ENCODE assay signal across 16 mouse cellular contexts in genomic region chr2:174112931-174113330, GRCm38 (mm10). TPM values are rescaled to one million over a fixed set of nuclear protein-coding genes. Genes with fewer than 3 reads are reported as not detected.
DNase-seq lines count a peak whose midpoint lies in the region; ATAC-seq and TF ChIP-seq lines count a peak whose summit lies in the region.
"Had no signal": no experiment of that assay in that cellular context is flagged by ENCODE, and none has a peak within 500 bp of the region (broad histone marks: within the 10 kb centered on the region; RNA-seq: fewer than 3 reads in every experiment).

No protein-coding gene starts in this region.

- H3K4me2 ChIP-seq in hindbrain, embryonic 16.5 days (ENCODE audit: low read length): no peak overlapping the region
- no peak overlapping the region for H3K4me2 ChIP-seq in hindbrain, postnatal 0 days (ENCODE audit: low read depth, low read length)
- H3K4me2 ChIP-seq in kidney, postnatal 0 days (ENCODE audit: low read length): no peak overlapping the region
- no peak overlapping the region for H3K4me2 ChIP-seq in midbrain, embryonic 11.5 days
- no peak overlapping the region for H3K4me2 ChIP-seq in midbrain, embryonic 13.5 days (replicated peaks)
- H3K4me2 ChIP-seq: embryonic facial prominence, embryonic 12.5 days; forebrain, embryonic 15.5 days; hindbrain, embryonic 15.5 days had no signal

- H3K36me3 ChIP-seq in hindbrain, embryonic 16.5 days (ENCODE audit: control insufficient read depth, insufficient read depth, low read length): no peaks in the 10 kb centered on the region
- H3K36me3 ChIP-seq in hindbrain, postnatal 0 days (ENCODE audit: insufficient read depth, low read length): no peaks in the 10 kb centered on the region
- H3K36me3 ChIP-seq in kidney, postnatal 0 days (ENCODE audit: insufficient read depth, low read length): peaks cover 34% of the 10 kb centered on the region; the same call in 1 of the 2 replicates
- H3K36me3 ChIP-seq in kidney, adult 2 months (ENCODE audit: control insufficient read depth, insufficient read depth, low read length): 0 out of 2 replicates have a peak, but pooled peaks cover 1% of the 10 kb centered on the region
- H3K36me3 ChIP-seq in midbrain, embryonic 11.5 days (ENCODE audit: control insufficient read depth, insufficient read depth, low read length): no peaks in the 10 kb centered on the region
- H3K36me3 ChIP-seq in midbrain, embryonic 13.5 days: peaks cover 13% of the 10 kb centered on the region; the same call in 1 of the 2 replicates
- H3K36me3 ChIP-seq: forebrain, embryonic 15.5 days; hindbrain, embryonic 15.5 days had no signal

- TF ChIP-seq CTCF in hindbrain, postnatal 0 days (IDR thresholded peaks at IDR 0.05; ENCODE audit: low read depth): no peak
- TF ChIP-seq CTCF in kidney, postnatal 0 days (IDR thresholded peaks at IDR 0.05; ENCODE audit: low read depth): no peak
- TF ChIP-seq CTCF in kidney, adult 2 months (conservative IDR thresholded peaks at IDR 0.05; ENCODE audit: insufficient read depth, insufficient read length, low read depth, low read length): no peak

- no peak for DNase-seq in hindbrain, postnatal 0 days (ENCODE audit: low spot score)
- peak; percentile 79 for DNase-seq in kidney, postnatal 0 days (ENCODE audit: low spot score)
- DNase-seq in kidney, adult 2 months: no peak
- peak; percentile 61 for DNase-seq in midbrain, embryonic 11.5 days (ENCODE audit: low spot score, missing footprints)
- DNase-seq: adrenal gland, adult 8-10 months; adrenal gland, postnatal 36 days; cerebellum, adult 2 months; cerebellum, postnatal 10 days; gastrocnemius, postnatal 36 days; heart, adult 11 months; heart, postnatal 14 days had no signal

- peak overlapping the region; percentile 4; the same call in 1 of the 2 replicates for H3K9ac ChIP-seq in hindbrain, embryonic 16.5 days (ENCODE audit: low read depth, low read length)
- no peak overlapping the region for H3K9ac ChIP-seq in hindbrain, postnatal 0 days (replicated peaks; ENCODE audit: low read length)
- no peak overlapping the region for H3K9ac ChIP-seq in kidney, postnatal 0 days (ENCODE audit: low read depth, low read length)
- H3K9ac ChIP-seq in midbrain, embryonic 11.5 days (ENCODE audit: low read length): no peak overlapping the region
- no peak overlapping the region for H3K9ac ChIP-seq in midbrain, embryonic 13.5 days (replicated peaks)
- H3K9ac ChIP-seq: embryonic facial prominence, embryonic 12.5 days; forebrain, embryonic 15.5 days; hindbrain, embryonic 15.5 days had no signal

- 85% methylated on average over 18 of the region's 18 CpGs for WGBS in hindbrain, embryonic 16.5 days
- 79% methylated on average over 18 of the region's 18 CpGs for WGBS in hindbrain, postnatal 0 days
- WGBS in kidney, postnatal 0 days: 31% methylated on average over 18 of the region's 18 CpGs
- 72% methylated on average over 18 of the region's 18 CpGs for WGBS in kidney, adult 2 months
- WGBS in midbrain, embryonic 11.5 days: 88% methylated on average over 18 of the region's 18 CpGs
- WGBS in midbrain, embryonic 13.5 days: 90% methylated on average over 18 of the region's 18 CpGs

- TF ChIP-seq POLR2A in kidney, adult 2 months (IDR thresholded peaks at IDR 0.05; ENCODE audit: low read depth, low read length): no peak

- H3K27me3 ChIP-seq in hindbrain, embryonic 16.5 days (replicated peaks; ENCODE audit: control insufficient read depth, insufficient read depth, low read length): no peaks in the 10 kb centered on the region
- H3K27me3 ChIP-seq in hindbrain, postnatal 0 days (ENCODE audit: insufficient read depth, low read length): no peaks in the 10 kb centered on the region
- no peaks in the 10 kb centered on the region for H3K27me3 ChIP-seq in kidney, postnatal 0 days (ENCODE audit: insufficient read depth, low read length)
- no peaks in the 10 kb centered on the region for H3K27me3 ChIP-seq in kidney, adult 2 months (replicated peaks; ENCODE audit: control insufficient read depth, insufficient read depth, low read length)
- no peaks in the 10 kb centered on the region for H3K27me3 ChIP-seq in midbrain, embryonic 11.5 days (ENCODE audit: control insufficient read depth, insufficient read depth, low read length)
- H3K27me3 ChIP-seq in midbrain, embryonic 13.5 days: no peaks in the 10 kb centered on the region
- H3K27me3 ChIP-seq: embryonic facial prominence, embryonic 12.5 days; forebrain, embryonic 15.5 days; hindbrain, embryonic 15.5 days had no signal

- no peaks in the 10 kb centered on the region for H3K9me3 ChIP-seq in hindbrain, embryonic 16.5 days (ENCODE audit: control insufficient read depth, low read length)
- H3K9me3 ChIP-seq in hindbrain, postnatal 0 days (ENCODE audit: low read length): no peaks in the 10 kb centered on the region
- H3K9me3 ChIP-seq in kidney, postnatal 0 days (replicated peaks; ENCODE audit: low read length): no peaks in the 10 kb centered on the region
- no peaks in the 10 kb centered on the region for H3K9me3 ChIP-seq in midbrain, embryonic 11.5 days (ENCODE audit: control insufficient read depth, low read length)
- H3K9me3 ChIP-seq in midbrain, embryonic 13.5 days: no peaks in the 10 kb centered on the region
- H3K9me3 ChIP-seq: embryonic facial prominence, embryonic 12.5 days; forebrain, embryonic 15.5 days; hindbrain, embryonic 15.5 days had no signal

- H3K4me3 ChIP-seq in hindbrain, embryonic 16.5 days (ENCODE audit: low read length): no peak overlapping the region
- no peak overlapping the region for H3K4me3 ChIP-seq in hindbrain, postnatal 0 days (ENCODE audit: low read length)
- H3K4me3 ChIP-seq in kidney, postnatal 0 days (replicated peaks; ENCODE audit: low read depth, low read length): no peak overlapping the region
- H3K4me3 ChIP-seq in kidney, adult 2 months (ENCODE audit: insufficient read depth, low read depth, low read length): no peak overlapping the region
- no peak overlapping the region for H3K4me3 ChIP-seq in midbrain, embryonic 11.5 days (ENCODE audit: low read depth, low read length)
- H3K4me3 ChIP-seq in midbrain, embryonic 13.5 days (replicated peaks): no peak overlapping the region
- H3K4me3 ChIP-seq: embryonic facial prominence, embryonic 12.5 days; forebrain, embryonic 15.5 days; hindbrain, embryonic 15.5 days had no signal

- H3K27ac ChIP-seq in hindbrain, embryonic 16.5 days (ENCODE audit: low read depth, low read length): no peak overlapping the region
- H3K27ac ChIP-seq in hindbrain, postnatal 0 days: no peak overlapping the region
- H3K27ac ChIP-seq in kidney, postnatal 0 days: no peak overlapping the region
- H3K27ac ChIP-seq in kidney, adult 2 months (ENCODE audit: insufficient read depth, low read depth, low read length): no peak overlapping the region
- H3K27ac ChIP-seq in midbrain, embryonic 11.5 days (ENCODE audit: low read depth, low read length): no peak overlapping the region
- H3K27ac ChIP-seq in midbrain, embryonic 13.5 days: no peak overlapping the region
- H3K27ac ChIP-seq: embryonic facial prominence, embryonic 12.5 days; forebrain, embryonic 15.5 days; hindbrain, embryonic 15.5 days had no signal

- ATAC-seq in hindbrain, embryonic 16.5 days: no peak
- no peak for ATAC-seq in hindbrain, postnatal 0 days
- peak; percentile 31; the same call in 1 of the 2 replicates for ATAC-seq in kidney, postnatal 0 days (replicated peaks; ENCODE audit: low FRiP score, low read depth)
- no peak for ATAC-seq in midbrain, embryonic 11.5 days (ENCODE audit: low FRiP score)
- no peak for ATAC-seq in midbrain, embryonic 13.5 days
- ATAC-seq: forebrain, embryonic 15.5 days had no signal

- peaks cover 6% of the 10 kb centered on the region; the same call in 1 of the 2 replicates for H3K4me1 ChIP-seq in hindbrain, embryonic 16.5 days (ENCODE audit: control insufficient read depth, insufficient read depth, low read depth, low read length)
- H3K4me1 ChIP-seq in hindbrain, postnatal 0 days (ENCODE audit: insufficient read depth, low read length): no peaks in the 10 kb centered on the region
- H3K4me1 ChIP-seq in kidney, postnatal 0 days (replicated peaks; ENCODE audit: insufficient read depth, low read length): peaks cover 12% of the 10 kb centered on the region
- no peaks in the 10 kb centered on the region; the same call in 1 of the 2 replicates for H3K4me1 ChIP-seq in kidney, adult 2 months (ENCODE audit: control insufficient read depth, insufficient read depth, low read length)
- H3K4me1 ChIP-seq in midbrain, embryonic 11.5 days (ENCODE audit: control insufficient read depth, insufficient read depth, low read length): peaks cover 10% of the 10 kb centered on the region
- H3K4me1 ChIP-seq in midbrain, embryonic 13.5 days (replicated peaks): peaks cover 11% of the 10 kb centered on the region

RNA-seq across cellular contexts. Expression of gene Npepl1, which starts 2.8 kb away (rescaled TPM):
- 15.2 and 18.1 TPM in 2 replicates for polyA plus RNA-seq in hindbrain, embryonic 16.5 days (2015; fragmentation: Nextera tagmentation; extraction: Ambion mirVana)
- total RNA-seq in hindbrain, postnatal 0 days (2014; rRNA removed): 24.7 and 29.5 TPM in 2 replicates
- polyA plus RNA-seq in hindbrain, postnatal 0 days (2015; fragmentation: Nextera tagmentation; extraction: Ambion mirVana): 18.8 and 20.3 TPM in 2 replicates
- polyA plus RNA-seq in kidney, postnatal 0 days (2015; fragmentation: Nextera tagmentation; extraction: Ambion mirVana): 50.2 and 51.5 TPM in 2 replicates
- 91.6 and 110 TPM in 2 replicates for polyA plus RNA-seq in kidney, adult 2 months (2012; rRNA removed)
- polyA plus RNA-seq in midbrain, embryonic 11.5 days (2014; fragmentation: Nextera tagmentation; extraction: Ambion mirVana): 30.5 and 34.0 TPM in 2 replicates
- polyA plus RNA-seq in midbrain, embryonic 13.5 days (2015; fragmentation: Nextera tagmentation; extraction: Ambion mirVana): 18.5 and 20.4 TPM in 2 replicates

RNA-seq across cellular contexts. Expression of gene Stx16, which starts 36.8 kb away (rescaled TPM):
- polyA plus RNA-seq in hindbrain, embryonic 16.5 days (2015; fragmentation: Nextera tagmentation; extraction: Ambion mirVana): 11.2 and 12.1 TPM in 2 replicates
- total RNA-seq in hindbrain, postnatal 0 days (2014; rRNA removed): 23.5 and 30.5 TPM in 2 replicates
- polyA plus RNA-seq in hindbrain, postnatal 0 days (2015; fragmentation: Nextera tagmentation; extraction: Ambion mirVana): 7.9 and 8.6 TPM in 2 replicates
- 6.2 and 8.7 TPM in 2 replicates for polyA plus RNA-seq in kidney, postnatal 0 days (2015; fragmentation: Nextera tagmentation; extraction: Ambion mirVana)
- polyA plus RNA-seq in kidney, adult 2 months (2012; rRNA removed): 24.3 and 31.9 TPM in 2 replicates
- polyA plus RNA-seq in midbrain, embryonic 11.5 days (2014; fragmentation: Nextera tagmentation; extraction: Ambion mirVana): 8.1 and 9.3 TPM in 2 replicates
- polyA plus RNA-seq in midbrain, embryonic 13.5 days (2015; fragmentation: Nextera tagmentation; extraction: Ambion mirVana): 13.4 and 15.0 TPM in 2 replicates

Comparison
In these comparisons a context has a peak if more than half of its experiments do, and no peak if none do; other contexts are left out.
1. DNase-seq: peak in kidney, postnatal 0 days (single experiment) and midbrain, embryonic 11.5 days (single experiment); none in hindbrain, postnatal 0 days (single experiment) and kidney, adult 2 months (single experiment).